Mouse (Mus musculus) neural tube, embryonic 13.5 days (tissue): ENCODE data around the gene Afap1. TPM values are rescaled to one million over a fixed set of nuclear protein-coding genes. Genes with fewer than 3 reads are reported as not detected.

ENCODE experiments used
- ATAC-seq: fragments of 200-750 bp; cut with Nextera tagmentation; 2 replicates; pipeline ENCODE4 v1.8.0; 2017; ENCODE audit warnings: low read depth, mild to moderate bottlenecking, moderate TSS enrichment, moderate library complexity
- H3K27ac ChIP-seq: fragments of 300-500 bp; sonication (generic); replicated peaks from 2 replicates; pipeline ENCODE4 v1.5.1; 2015; ENCODE audit warnings: moderate library complexity, mild to moderate bottlenecking, inconsistent platforms
- H3K27me3 ChIP-seq: fragments of 300-500 bp; sonication (generic); 2 replicates; pipeline ENCODE4 v1.6.1; 2015; ENCODE audit warnings: mild to moderate bottlenecking, inconsistent platforms
- H3K36me3 ChIP-seq: fragments of 300-500 bp; sonication (generic); 2 replicates; pipeline ENCODE4 v1.6.1; 2015; ENCODE audit warnings: mild to moderate bottlenecking, inconsistent platforms
- H3K4me1 ChIP-seq: fragments of 300-500 bp; sonication (generic); replicated peaks from 2 replicates; pipeline ENCODE4 v1.6.1; 2015; ENCODE audit warnings: inconsistent platforms
- H3K4me2 ChIP-seq: fragments of 300-500 bp; sonication (generic); 2 replicates; pipeline ENCODE4 v1.6.1; 2015; ENCODE audit warnings: inconsistent platforms, mild to moderate bottlenecking, moderate library complexity
- H3K4me3 ChIP-seq: fragments of 300-500 bp; sonication (generic); 2 replicates; pipeline ENCODE4 v1.5.1; 2015; ENCODE audit warnings: mild to moderate bottlenecking, inconsistent platforms
- H3K9ac ChIP-seq: fragments of 300-500 bp; sonication (generic); 2 replicates; pipeline ENCODE4 v1.6.1; 2015; ENCODE audit warnings: moderate library complexity, mild to moderate bottlenecking, inconsistent platforms
- H3K9me3 ChIP-seq: fragments of 300-500 bp; sonication (generic); 2 replicates; pipeline ENCODE4 v1.6.1; 2016; ENCODE audit warnings: inconsistent platforms
- WGBS: fragments of 180-500 bp; shearing (Covaris S2); methylation state at CpG from one replicate; pipeline ENCODE4 v1.1.7; 2015; 5-methylcytosine and 5-hydroxymethylcytosine counted together
- polyA plus RNA-seq: library from polyadenylated mRNA; unstranded; fragments of >200 nt; fragmentation: Nextera tagmentation; extraction: Ambion mirVana; gene quantifications from 2 replicates; pipeline ENCODE4 v1.2.1, GENCODE M21; 2015

The Afap1 gene
- polyA plus RNA-seq, 1 experiment from 2014 or later: 92.2 TPM

DNA sequence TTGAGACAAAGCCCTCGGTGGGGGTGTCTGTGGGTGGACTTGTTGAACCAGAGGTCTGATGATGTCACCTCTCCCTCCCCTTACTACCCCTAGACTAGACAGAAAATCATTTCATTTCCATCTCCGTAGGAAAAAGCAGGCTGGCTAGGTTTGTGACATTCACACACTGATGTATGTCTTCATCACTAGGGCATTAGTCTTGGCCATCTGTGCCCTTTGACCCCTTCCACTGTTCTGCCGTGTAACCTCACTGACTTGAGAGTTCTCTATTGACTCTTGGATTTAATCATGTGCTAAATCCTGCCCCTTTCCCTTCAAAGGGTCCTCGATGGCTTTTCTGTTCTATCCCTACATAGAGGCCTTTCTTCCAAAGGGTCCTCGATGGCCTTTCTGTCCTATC is 71.9 kb downstream of the Afap1 start:
- WGBS: 46% methylated on average over 5 of the region's 5 CpGs
- no peak overlapping the region for H3K9ac ChIP-seq
- H3K4me3 ChIP-seq: no peak overlapping the region
- peaks cover 98% of the 10 kb centered on the region for H3K36me3 ChIP-seq
- ATAC-seq: no peak
- H3K9me3 ChIP-seq: no peaks in the 10 kb centered on the region
- no peak overlapping the region for H3K27ac ChIP-seq
- H3K27me3 ChIP-seq: no peaks in the 10 kb centered on the region
- H3K4me2 ChIP-seq: no peak overlapping the region
- H3K4me1 ChIP-seq: peaks cover 14% of the 10 kb centered on the region

GRCm38 (mm10) chr5:35969857-35970256 is 76.7 kb downstream of the Afap1 start:
- Histone ChIP-seq H3K27ac (peak overlapping the region; percentile 76), H3K9ac (no peak overlapping the region), H3K4me1 (peaks cover 20% of the 10 kb centered on the region), H3K27me3 (no peaks in the 10 kb centered on the region), H3K4me3 (no peak overlapping the region), H3K4me2 (no peak overlapping the region), H3K36me3 (peaks cover 88% of the 10 kb centered on the region), H3K9me3 (no peaks in the 10 kb centered on the region)
- no peak for ATAC-seq
- 81% methylated on average over 3 of the region's 3 CpGs for WGBS

GRCm38 (mm10) chr5:35970380-35971105 is 77.4 kb downstream of the Afap1 start:
- H3K4me1 ChIP-seq: peaks cover 20% of the 10 kb centered on the region
- H3K36me3 ChIP-seq: peaks cover 88% of the 10 kb centered on the region
- H3K27ac ChIP-seq: peak overlapping the region; percentile 76
- 38% methylated on average over 12 of the region's 12 CpGs for WGBS
- peak; percentile 49; the same call in 1 of the 2 replicates for ATAC-seq
- no peak overlapping the region for H3K4me3 ChIP-seq
- H3K27me3 ChIP-seq: no peaks in the 10 kb centered on the region
- no peaks in the 10 kb centered on the region for H3K9me3 ChIP-seq
- H3K4me2 ChIP-seq: no peak overlapping the region
- 0 out of 2 replicates have a peak overlapping the region, but pooled peaks have one; percentile 0 for H3K9ac ChIP-seq

GRCm38 (mm10) chr5:35971841-35972578 is 78.9 kb downstream of the Afap1 start:
- Histone ChIP-seq H3K27ac (no peak overlapping the region), H3K9me3 (no peaks in the 10 kb centered on the region), H3K27me3 (no peaks in the 10 kb centered on the region), H3K4me2 (no peak overlapping the region), H3K36me3 (peaks cover 85% of the 10 kb centered on the region), H3K9ac (no peak overlapping the region), H3K4me3 (no peak overlapping the region), H3K4me1 (peaks cover 20% of the 10 kb centered on the region)
- ATAC-seq: no peak
- 63% methylated on average over 10 of the region's 10 CpGs for WGBS

DNA sequence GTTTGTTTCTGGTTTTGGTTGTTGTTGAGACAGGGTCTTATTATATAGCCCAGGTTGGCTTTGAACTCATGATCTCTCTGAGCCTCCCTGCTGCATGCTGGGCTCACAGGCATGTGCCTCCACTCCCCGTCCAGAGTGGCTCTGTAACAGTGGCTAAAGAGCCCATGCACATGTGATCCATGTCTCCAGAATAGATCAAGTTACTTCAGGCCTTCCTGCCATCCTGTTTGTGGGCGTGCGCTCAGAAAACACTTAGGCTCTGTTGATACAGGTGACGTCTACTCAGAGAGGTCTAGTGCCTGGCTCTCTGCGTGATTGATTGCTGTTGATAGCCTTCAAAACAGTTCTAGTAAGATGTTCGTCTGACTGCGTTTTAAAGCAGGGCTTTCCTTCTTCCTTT is 79.6 kb downstream of the Afap1 start:
- no peak overlapping the region for H3K4me2 ChIP-seq
- no peak for ATAC-seq
- no peak overlapping the region for H3K4me3 ChIP-seq
- no peak overlapping the region for H3K9ac ChIP-seq
- WGBS: 75% methylated on average over 7 of the region's 7 CpGs
- H3K4me1 ChIP-seq: peaks cover 20% of the 10 kb centered on the region
- H3K27ac ChIP-seq: no peak overlapping the region; the same call in 1 of the 2 replicates
- no peaks in the 10 kb centered on the region for H3K9me3 ChIP-seq
- peaks cover 85% of the 10 kb centered on the region for H3K36me3 ChIP-seq
- H3K27me3 ChIP-seq: no peaks in the 10 kb centered on the region

- no peak overlapping the region for H3K4me3 ChIP-seq
- 80% methylated on average over 12 of the region's 12 CpGs for WGBS
- no peak for ATAC-seq
These were observed 80.7 kb downstream of the Afap1 start for GRCm38 (mm10) chr5:35973800-35974199.

GRCm38 (mm10) chr5:35974265-35974664 is 81.1 kb downstream of the Afap1 start:
- H3K4me3 ChIP-seq: no peak overlapping the region
- 90% methylated on average over 15 of the region's 15 CpGs for WGBS
- H3K36me3 ChIP-seq: peaks cover 85% of the 10 kb centered on the region
- no peak overlapping the region for H3K9ac ChIP-seq
- no peak overlapping the region for H3K4me2 ChIP-seq
- peaks cover 20% of the 10 kb centered on the region for H3K4me1 ChIP-seq
- H3K27me3 ChIP-seq: no peaks in the 10 kb centered on the region
- no peaks in the 10 kb centered on the region for H3K9me3 ChIP-seq
- no peak for ATAC-seq
- H3K27ac ChIP-seq: no peak overlapping the region

More at GRCm38 (mm10) chr5:35973800-35974199, 80.7 kb downstream of the Afap1 start:
- Histone ChIP-seq H3K36me3 (peaks cover 85% of the 10 kb centered on the region), H3K27me3 (no peaks in the 10 kb centered on the region), H3K4me1 (peaks cover 20% of the 10 kb centered on the region), H3K27ac (0 out of 2 replicates have a peak overlapping the region, but pooled peaks have one; percentile 34), H3K9ac (no peak overlapping the region), H3K9me3 (no peaks in the 10 kb centered on the region), H3K4me2 (no peak overlapping the region)

GRCm38 (mm10) chr5:35975681-35976080 is 82.6 kb downstream of the Afap1 start:
- Histone ChIP-seq H3K9me3 (no peaks in the 10 kb centered on the region), H3K4me2 (no peak overlapping the region), H3K27me3 (no peaks in the 10 kb centered on the region), H3K27ac (no peak overlapping the region), H3K4me3 (no peak overlapping the region), H3K36me3 (peaks cover 74% of the 10 kb centered on the region), H3K9ac (no peak overlapping the region), H3K4me1 (peaks cover 9% of the 10 kb centered on the region)
- 18% methylated on average over 5 of the region's 5 CpGs for WGBS
- ATAC-seq: peak; percentile 74

DNA sequence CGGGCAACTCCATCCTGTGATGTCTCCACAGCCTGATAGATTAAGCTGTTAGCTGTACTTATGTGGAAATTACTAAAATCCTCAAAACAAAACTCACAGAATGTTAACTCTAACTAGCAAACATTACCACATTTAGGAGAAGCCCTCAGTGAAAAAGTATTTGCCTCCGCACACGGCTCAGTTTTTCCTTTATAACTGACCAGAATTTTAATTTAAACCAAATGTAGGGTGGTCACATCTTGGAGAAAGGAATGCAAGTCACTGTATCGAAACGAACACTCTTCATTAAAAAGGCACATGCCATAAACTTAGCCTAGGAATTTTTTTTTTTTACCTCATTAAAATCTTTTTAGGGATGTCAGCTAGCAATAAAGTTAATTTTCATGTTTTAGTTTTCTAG is 87.4 kb downstream of the Afap1 start:
- Histone ChIP-seq H3K36me3 (peaks cover 71% of the 10 kb centered on the region), H3K9ac (no peak overlapping the region), H3K4me2 (no peak overlapping the region), H3K4me1 (no peaks in the 10 kb centered on the region), H3K9me3 (no peaks in the 10 kb centered on the region), H3K4me3 (no peak overlapping the region), H3K27me3 (no peaks in the 10 kb centered on the region), H3K27ac (no peak overlapping the region)
- 84% methylated on average over 5 of the region's 5 CpGs for WGBS
- ATAC-seq: no peak

DNA sequence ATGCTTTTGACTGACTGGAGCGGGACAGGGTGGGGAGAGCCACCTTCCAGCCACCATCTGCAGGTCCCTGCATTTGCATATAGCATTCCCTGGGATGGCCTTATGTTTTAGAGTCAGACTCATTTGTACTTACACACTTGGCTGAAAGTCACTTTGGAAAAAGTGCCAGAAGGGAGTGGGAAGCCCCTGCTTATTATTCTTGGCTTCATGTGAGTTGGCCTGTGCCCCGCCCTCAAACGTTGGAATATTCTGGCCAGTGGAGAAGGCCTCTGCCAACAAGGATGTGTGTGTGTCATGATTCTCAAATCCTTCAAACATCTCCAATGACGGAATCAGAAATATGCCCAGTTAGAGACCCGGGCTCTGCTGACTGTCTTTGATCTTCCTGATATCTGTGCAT is 88.2 kb downstream of the Afap1 start:
- H3K4me2 ChIP-seq: no peak overlapping the region
- H3K27ac ChIP-seq: no peak overlapping the region
- H3K27me3 ChIP-seq: no peaks in the 10 kb centered on the region
- peaks cover 75% of the 10 kb centered on the region for H3K36me3 ChIP-seq
- no peak for ATAC-seq
- H3K9ac ChIP-seq: no peak overlapping the region
- 89% methylated on average over 5 of the region's 5 CpGs for WGBS
- H3K9me3 ChIP-seq: no peaks in the 10 kb centered on the region
- H3K4me1 ChIP-seq: no peaks in the 10 kb centered on the region
- H3K4me3 ChIP-seq: no peak overlapping the region

- H3K27ac ChIP-seq: no peak overlapping the region
- no peaks in the 10 kb centered on the region for H3K4me1 ChIP-seq
- H3K36me3 ChIP-seq: peaks cover 75% of the 10 kb centered on the region
- no peaks in the 10 kb centered on the region for H3K9me3 ChIP-seq
- peak; percentile 64; the same call in 1 of the 2 replicates for ATAC-seq
- H3K9ac ChIP-seq: no peak overlapping the region
- WGBS: 38% methylated on average over 4 of the region's 4 CpGs
- H3K4me2 ChIP-seq: no peak overlapping the region
- no peak overlapping the region for H3K4me3 ChIP-seq
- H3K27me3 ChIP-seq: no peaks in the 10 kb centered on the region
These were observed 88.9 kb downstream of the Afap1 start for GRCm38 (mm10) chr5:35981976-35982375.

GRCm38 (mm10) chr5:35985611-35986010 is 92.5 kb downstream of the Afap1 start:
- Histone ChIP-seq H3K4me2 (no peak overlapping the region), H3K9ac (no peak overlapping the region), H3K4me3 (no peak overlapping the region), H3K27ac (no peak overlapping the region), H3K36me3 (peaks cover 87% of the 10 kb centered on the region), H3K27me3 (no peaks in the 10 kb centered on the region), H3K9me3 (no peaks in the 10 kb centered on the region), H3K4me1 (no peaks in the 10 kb centered on the region)
- 80% methylated on average over 8 of the region's 8 CpGs for WGBS
- no peak for ATAC-seq
